18 mouse cellular contexts compared by ENCODE assay signal in genomic region chr2:76285150-76285549, GRCm38 (mm10). TPM values are rescaled to one million over a fixed set of nuclear protein-coding genes. Genes with fewer than 3 reads are reported as not detected.
DNase-seq lines count a peak whose midpoint lies in the region; ATAC-seq and TF ChIP-seq lines count a peak whose summit lies in the region.
"Had no signal": no experiment of that assay in that cellular context is flagged by ENCODE, and none has a peak within 500 bp of the region (broad histone marks: within the 10 kb centered on the region; RNA-seq: fewer than 3 reads in every experiment).

No protein-coding gene starts in this region.

- peak; percentile 23 to 36 for DNase-seq in cerebellum, postnatal 14 days
- no peak for DNase-seq in cerebellum, adult 9-11 months
- DNase-seq in left cerebral cortex, adult 2 months (ENCODE audit: extremely low spot score in 1 of 2, low spot score in 2 of 2) = no peak
- DNase-seq in left cerebral cortex, adult 18-20 months (ENCODE audit: low spot score in 2 of 2) = no peak
- DNase-seq in thymus, postnatal 4 days = peak; percentile 14
- DNase-seq in thymus, postnatal 25 days = no peak
- no peak for DNase-seq in gastrocnemius, postnatal 36 days
- DNase-seq: adrenal gland, postnatal 25 days; B cell, adult 2 months; cerebellum, postnatal 36 days; heart, postnatal 14 days; kidney, postnatal 10 days; layer of hippocampus, postnatal 36 days; lung, postnatal 36 days; right cerebral cortex, postnatal 4 days had no signal

- H3K4me3 ChIP-seq in left cerebral cortex, adult 2 months = no peak overlapping the region
- H3K4me3 ChIP-seq: limb, embryonic 15.5 days; midbrain, embryonic 13.5 days had no signal

- no peak for ATAC-seq in granulocyte monocyte progenitor cell, adult 5-6 weeks (replicated peaks; ENCODE audit: poor library complexity, severe bottlenecking)
- ATAC-seq: midbrain, embryonic 13.5 days had no signal

- intact Hi-C loops in left cerebral cortex, adult 2 months (cut with DNase I) = no loop called here
- intact Hi-C loops in gastrocnemius, postnatal 36 days (cut with DNase I) = no loop called here

- peak; percentile 19 for TF ChIP-seq CTCF in left cerebral cortex, adult 2 months (IDR thresholded peaks at IDR 0.05)

- no peak overlapping the region for H3K27ac ChIP-seq in left cerebral cortex, adult 2 months
- H3K27ac ChIP-seq: limb, embryonic 15.5 days; midbrain, embryonic 13.5 days had no signal

RNA-seq across cellular contexts. Expression of gene Pde11a, which starts 53.4 kb away (rescaled TPM):
- 1 to 10 TPM; 4.6 to 5.5 TPM for total RNA-seq in left cerebral cortex, adult 2 months (2021)
- 1 to 10 TPM; 3.8 to 4.6 TPM for total RNA-seq in left cerebral cortex, adult 18-20 months (2021)
- total RNA-seq in gastrocnemius, postnatal 36 days (2021) = under 1 TPM in 1 of 2 experiments, not detected in 1; 0.15 TPM
- not detected in 2 replicates for total RNA-seq in granulocyte monocyte progenitor cell, adult 5-6 weeks (2014; fragmentation: Nextera tagmentation)
- not detected in 2 replicates for total RNA-seq in granulocyte monocyte progenitor cell, adult 5-6 weeks (2017)

Comparison
In these comparisons a context has a peak if more than half of its experiments do, and no peak if none do; other contexts are left out.
1. DNase-seq: peak in cerebellum, postnatal 14 days (2 of 2) and thymus, postnatal 4 days (single experiment); none in cerebellum, adult 9-11 months (single experiment), left cerebral cortex, adult 2 months (0 of 2), left cerebral cortex, adult 18-20 months (0 of 2), thymus, postnatal 25 days (single experiment) and gastrocnemius, postnatal 36 days (0 of 2).
2. RNA of gene Pde11a, which starts 53.4 kb away (total RNA-seq): 4.6 to 5.5 TPM in left cerebral cortex, adult 2 months and 3.8 to 4.6 TPM in left cerebral cortex, adult 18-20 months; 0.15 TPM in gastrocnemius, postnatal 36 days and not detected in granulocyte monocyte progenitor cell, adult 5-6 weeks; every median in the first group is over 4 times any median in the second.